Mouse (Mus musculus) spleen, adult 2 months (tissue): ENCODE results near the gene Slc15a4. TPM values are rescaled to one million over a fixed set of nuclear protein-coding genes. Genes with fewer than 3 reads are reported as not detected.

Source experiments
- DNase-seq, 2 experiments: peaks; one replicate each; pipeline versions ENCODE4 v3.0.0 to v3.0.0-alpha.2; 2012 to 2021; ENCODE audit warnings: low spot score in 2 of 2, low read depth in 1 of 2
- H3K27ac ChIP-seq: fragments of 200-500 bp; 2 replicates; pipeline ENCODE4 v1.5.1; 2012; ENCODE audit warnings: low read length, inconsistent platforms; ENCODE audit not compliant: insufficient read depth
- H3K27me3 ChIP-seq: fragments of 200-500 bp; 2 replicates; pipeline ENCODE4 v1.6.1; 2012; ENCODE audit warnings: mild to moderate bottlenecking, moderate library complexity, low read length, inconsistent platforms; ENCODE audit not compliant: control insufficient read depth, insufficient read depth
- H3K36me3 ChIP-seq: fragments of 200-500 bp; 2 replicates; pipeline ENCODE4 v1.6.1; 2012; ENCODE audit warnings: mild to moderate bottlenecking, low read length, inconsistent platforms; ENCODE audit not compliant: control insufficient read depth, insufficient read depth
- H3K4me1 ChIP-seq: fragments of 200-500 bp; 2 replicates; pipeline ENCODE4 v1.6.1; 2011; ENCODE audit warnings: inconsistent platforms; ENCODE audit not compliant: control insufficient read depth, insufficient read depth, insufficient read length
- H3K4me3 ChIP-seq: fragments of 200-500 bp; 2 replicates; pipeline ENCODE4 v1.5.1; 2011; ENCODE audit warnings: mild to moderate bottlenecking, inconsistent platforms; ENCODE audit not compliant: insufficient read depth, insufficient read length; ENCODE audit errors: extremely low read depth
- CTCF ChIP-seq: fragments of 200-500 bp; IDR thresholded peaks from 2 replicates; pipeline ENCODE4 v1.5.1; 2011; ENCODE audit warnings: mild to moderate bottlenecking, inconsistent platforms; ENCODE audit not compliant: insufficient read depth, insufficient read length, insufficient replicate concordance; ENCODE audit errors: extremely low read depth
- POLR2A ChIP-seq: fragments of 200-500 bp; IDR thresholded peaks from 2 replicates; pipeline ENCODE4 v1.6.1; 2011; ENCODE audit warnings: low read depth, low read length, inconsistent platforms
- WGBS: fragments of 180-500 bp; shearing (Covaris S2); methylation state at CpG from one replicate; pipeline ENCODE4 v1.1.7; 2018; 5-methylcytosine and 5-hydroxymethylcytosine counted together
- polyA plus RNA-seq: library from polyadenylated mRNA; depleted of rRNA; stranded (reverse); fragments of >200 nt; gene quantifications from 2 replicates; pipeline ENCODE4 v1.2.3, GENCODE M21; 2012

Gene Slc15a4
- polyA plus RNA-seq, 1 experiment = 69.0 TPM

GRCm38 (mm10) chr5:127621108-127621507 is 11.6 kb downstream of the Slc15a4 start:
- Histone ChIP-seq H3K4me1 (peaks cover 19% of the 10 kb centered on the region; the same call in 1 of the 2 replicates), H3K27ac (peak overlapping the region; percentile 77), H3K4me3 (no peak overlapping the region), H3K36me3 (no peaks in the 10 kb centered on the region), H3K27me3 (no peaks in the 10 kb centered on the region)
- no peak for TF ChIP-seq CTCF
- no peak for TF ChIP-seq POLR2A
- DNase-seq = peak; percentile 71 to 78
- 14% methylated on average over 10 of the region's 10 CpGs for WGBS

DNA sequence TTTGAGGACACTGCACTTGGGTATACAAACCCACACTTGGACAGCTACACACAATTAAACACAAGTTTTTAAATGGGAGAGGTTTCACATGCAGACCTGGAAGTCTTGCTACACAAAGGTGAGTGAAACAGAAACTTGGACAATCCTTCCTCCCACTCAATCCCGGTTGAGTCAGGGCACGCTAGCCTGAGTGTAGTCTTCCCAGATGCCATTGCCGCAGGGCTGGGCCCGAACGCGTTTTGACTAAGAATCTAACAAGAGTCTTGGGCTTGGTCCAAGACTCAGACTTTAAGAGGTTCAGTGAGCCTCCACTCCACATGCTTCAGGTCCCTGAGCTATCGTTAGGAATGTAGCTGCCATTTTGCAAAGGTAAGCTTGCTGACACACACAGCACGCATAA is 12.3 kb downstream of the Slc15a4 start:
- no peak for DNase-seq
- no peaks in the 10 kb centered on the region for H3K36me3 ChIP-seq
- H3K4me1 ChIP-seq = peaks cover 13% of the 10 kb centered on the region; the same call in 1 of the 2 replicates
- peak overlapping the region; percentile 77; the same call in 1 of the 2 replicates for H3K27ac ChIP-seq
- 88% methylated on average over 8 of the region's 8 CpGs for WGBS
- no peaks in the 10 kb centered on the region for H3K27me3 ChIP-seq
- no peak overlapping the region for H3K4me3 ChIP-seq
- TF ChIP-seq CTCF (no peak), POLR2A (no peak)

- Histone ChIP-seq H3K4me1 (peaks cover 9% of the 10 kb centered on the region; the same call in 1 of the 2 replicates), H3K4me3 (no peak overlapping the region), H3K27ac (no peak overlapping the region), H3K36me3 (no peaks in the 10 kb centered on the region), H3K27me3 (no peaks in the 10 kb centered on the region)
- TF ChIP-seq POLR2A (no peak), CTCF (no peak)
- 74% methylated on average over 3 of the region's 3 CpGs for WGBS
- DNase-seq = no peak
Measured at GRCm38 (mm10) chr5:127618834-127619233, 13.9 kb downstream of the Slc15a4 start.

- DNase-seq = peak; percentile 90 to 98
- TF ChIP-seq CTCF (no peak), POLR2A (peak; percentile 91)
- no peaks in the 10 kb centered on the region for H3K36me3 ChIP-seq
- H3K4me3 ChIP-seq = peak overlapping the region; percentile 88
- H3K27ac ChIP-seq = peak overlapping the region; percentile 95
- no peaks in the 10 kb centered on the region for H3K27me3 ChIP-seq
- under 1% methylated on average over 88 of the region's 91 CpGs for WGBS
- peaks cover 24% of the 10 kb centered on the region for H3K4me1 ChIP-seq
Measured at GRCm38 (mm10) chr5:127616884-127617635, 15.6 kb downstream of the Slc15a4 start.

DNA sequence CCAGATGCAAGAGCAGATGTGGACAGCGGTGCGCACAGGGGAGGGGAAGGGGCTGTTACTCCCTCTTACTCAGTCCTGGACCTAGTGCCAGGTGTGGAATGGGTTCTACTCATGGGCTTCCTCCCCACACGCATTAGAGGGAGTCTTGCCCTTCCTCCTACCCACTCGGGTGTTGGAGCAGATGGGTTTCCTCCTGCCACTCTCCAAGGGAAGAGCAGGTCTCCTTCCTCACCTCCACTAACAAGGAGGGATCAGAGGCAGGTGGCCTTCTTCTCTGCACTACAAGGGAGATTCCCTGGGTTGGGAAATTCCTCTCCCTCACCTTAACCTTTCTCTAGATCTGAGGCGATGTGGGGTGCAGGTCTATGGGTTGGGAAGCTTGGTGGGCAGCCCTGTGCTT is 16.5 kb downstream of the Slc15a4 start:
- Histone ChIP-seq H3K4me1 (peaks cover 25% of the 10 kb centered on the region), H3K27me3 (no peaks in the 10 kb centered on the region), H3K4me3 (peak overlapping the region; percentile 88), H3K27ac (peak overlapping the region; percentile 95), H3K36me3 (no peaks in the 10 kb centered on the region)
- no peak for DNase-seq
- 0% methylated on average over 5 of the region's 5 CpGs for WGBS
- TF ChIP-seq CTCF = no peak
- no peak for TF ChIP-seq POLR2A

GRCm38 (mm10) chr5:127615459-127615858 is 17.2 kb downstream of the Slc15a4 start:
- peaks cover 29% of the 10 kb centered on the region for H3K4me1 ChIP-seq
- peak overlapping the region; percentile 88 for H3K4me3 ChIP-seq
- DNase-seq = peak in 1 of 2 experiments; percentile 43
- H3K36me3 ChIP-seq = no peaks in the 10 kb centered on the region
- 15% methylated on average over 3 of the region's 3 CpGs for WGBS
- TF ChIP-seq CTCF (no peak), POLR2A (peak; percentile 20)
- peak overlapping the region; percentile 95 for H3K27ac ChIP-seq
- H3K27me3 ChIP-seq = no peaks in the 10 kb centered on the region

- TF ChIP-seq POLR2A = no peak
- no peak for TF ChIP-seq CTCF
- Histone ChIP-seq H3K4me3 (no peak overlapping the region), H3K36me3 (peaks cover 13% of the 10 kb centered on the region), H3K27ac (peak overlapping the region; percentile 88), H3K27me3 (no peaks in the 10 kb centered on the region), H3K4me1 (peaks cover 52% of the 10 kb centered on the region)
- 84% methylated on average over 6 of the region's 6 CpGs for WGBS
- DNase-seq = no peak
Measured at GRCm38 (mm10) chr5:127612397-127612796, 20.3 kb downstream of the Slc15a4 start.
